Mouse (Mus musculus) ES-E14 (cell line): ENCODE measurements around the gene Afg3l1. TPM values are rescaled to one million over a fixed set of nuclear protein-coding genes. Genes with fewer than 3 reads are reported as not detected.

Source experiments
- DNase-seq: peaks from one replicate; pipeline ENCODE4 v3.0.0-alpha.2; 2013; ENCODE audit warnings: low read depth, low spot score
- H3K27ac ChIP-seq: 2 replicates; pipeline ENCODE4 v1.5.1; 2012; ENCODE audit warnings: low read depth, mild to moderate bottlenecking, low read length, moderate library complexity, mixed read lengths; ENCODE audit not compliant: poor library complexity, insufficient read depth, severe bottlenecking
- H3K36me3 ChIP-seq: 2 replicates; pipeline ENCODE4 v1.6.1; 2012; ENCODE audit warnings: mild to moderate bottlenecking, low read length, moderate library complexity, mixed read lengths; ENCODE audit not compliant: control insufficient read depth, poor library complexity, insufficient read depth, severe bottlenecking
- H3K4me1 ChIP-seq, 2 experiments: fragments of 150-350 bp in 1 of 2; sonication (generic) in 1 of 2; 2 replicates each; pipeline ENCODE4 v1.6.1; 2012; ENCODE audit warnings: low read length in 2 of 2, mild to moderate bottlenecking in 1 of 2, mixed read lengths in 1 of 2; ENCODE audit not compliant: control insufficient read depth in 2 of 2, insufficient read depth in 2 of 2, poor library complexity in 1 of 2
- H3K4me3 ChIP-seq, 2 experiments: fragments of 150-350 bp in 1 of 2; sonication (generic) in 1 of 2; 2 replicates each; pipeline ENCODE4 v1.5.1; 2012; ENCODE audit warnings: low read length in 2 of 2, low read depth in 1 of 2, mild to moderate bottlenecking in 1 of 2, mixed read lengths in 1 of 2; ENCODE audit not compliant: insufficient read depth in 1 of 2, poor library complexity in 1 of 2, severe bottlenecking in 1 of 2
- H3K9ac ChIP-seq: 2 replicates; pipeline ENCODE4 v1.6.1; 2012; ENCODE audit warnings: low read depth, mild to moderate bottlenecking, low read length, mixed read lengths; ENCODE audit not compliant: poor library complexity, insufficient read depth, severe bottlenecking
- H3K9me3 ChIP-seq: fragments of 150-350 bp; sonication (generic); 2 replicates; pipeline ENCODE4 v1.6.1; 2012; ENCODE audit warnings: low read depth, mild to moderate bottlenecking, low read length; ENCODE audit not compliant: control insufficient read depth, insufficient read depth
- CHD2 ChIP-seq: IDR thresholded peaks from 2 replicates; pipeline ENCODE4 v1.6.1; 2014; ENCODE audit warnings: mild to moderate bottlenecking, low read depth, low read length, inconsistent platforms
- HCFC1 ChIP-seq: IDR thresholded peaks from 2 replicates; pipeline ENCODE4 v1.6.1; 2012; ENCODE audit warnings: low read length, inconsistent platforms, borderline replicate concordance; ENCODE audit not compliant: insufficient read depth
- MAFK ChIP-seq: IDR thresholded peaks from 2 replicates; pipeline ENCODE4 v1.6.1; 2014; ENCODE audit warnings: mild to moderate bottlenecking, low read depth, low read length, inconsistent platforms; ENCODE audit not compliant: insufficient read depth
- ZC3H11A ChIP-seq: IDR thresholded peaks from 2 replicates; pipeline ENCODE4 v1.6.1; 2012; ENCODE audit warnings: low read depth, mild to moderate bottlenecking, inconsistent platforms, low read length, borderline replicate concordance
- ZNF384 ChIP-seq: IDR thresholded peaks from 2 replicates; pipeline ENCODE4 v1.6.1; 2012; ENCODE audit warnings: low read depth, low read length, inconsistent platforms
- in situ Hi-C, 2 experiments: fragments of 600-800 bp; cut with MboI; formaldehyde crosslinking; loops; one replicate each; pipeline ENCODE4 v1.15.1; 2025; ENCODE audit warnings: low sequenced_read_pairs in 2 of 2, inconsistent platforms in 1 of 2; ENCODE audit not compliant: unreplicated experiment in 2 of 2
- total RNA-seq: library from RNA; depleted of rRNA; stranded (reverse); fragments of 300-350 nt; gene quantifications from 2 replicates; pipeline ENCODE4 v1.2.3, GENCODE M21; 2012

The Afg3l1 gene
- total RNA-seq, 1 experiment = 80.0 TPM

- in situ Hi-C loops = no loop called here
- Histone ChIP-seq H3K4me3 (no peak overlapping the region), H3K36me3 (peaks cover 54% of the 10 kb centered on the region), H3K9ac (no peak overlapping the region), H3K27ac (no peak overlapping the region), H3K9me3 (no peaks in the 10 kb centered on the region), H3K4me1 (peaks cover 0 to 2% of the 10 kb centered on the region in 2 experiments; a peak in 2 of 4 replicates)
- DNase-seq = no peak
- TF ChIP-seq MAFK (no peak), CHD2 (no peak), HCFC1 (no peak), ZC3H11A (no peak), ZNF384 (no peak)
Observed at GRCm38 (mm10) chr8:123492898-123493297, 15.2 kb downstream of the Afg3l1 start.

GRCm38 (mm10) chr8:123497699-123498098, 20.0 kb downstream of the Afg3l1 start:
- no peak for DNase-seq
- Histone ChIP-seq H3K27ac (no peak overlapping the region), H3K9ac (no peak overlapping the region), H3K4me3 (no peak overlapping the region), H3K4me1 (peaks cover 0 to 2% of the 10 kb centered on the region in 2 experiments; a peak in 2 of 4 replicates), H3K36me3 (peaks cover 56% of the 10 kb centered on the region), H3K9me3 (no peaks in the 10 kb centered on the region)
- TF ChIP-seq ZNF384 (no peak), MAFK (no peak), HCFC1 (no peak), ZC3H11A (no peak), CHD2 (no peak)
- in situ Hi-C loops = no loop called here

- DNase-seq = no peak
- Histone ChIP-seq H3K9ac (no peak overlapping the region), H3K27ac (no peak overlapping the region), H3K9me3 (no peaks in the 10 kb centered on the region), H3K4me1 (peaks cover 0 to 2% of the 10 kb centered on the region in 2 experiments; a peak in 2 of 4 replicates), H3K4me3 (no peak overlapping the region), H3K36me3 (peaks cover 53% of the 10 kb centered on the region)
- TF ChIP-seq HCFC1 (no peak), CHD2 (no peak), ZNF384 (no peak)
- in situ Hi-C loops = no loop called here
Observed at GRCm38 (mm10) chr8:123498963-123499362, 21.3 kb downstream of the Afg3l1 start.

- H3K9me3 ChIP-seq = no peaks in the 10 kb centered on the region
- in situ Hi-C loops = no loop called here
- H3K36me3 ChIP-seq = peaks cover 51% of the 10 kb centered on the region
- H3K9ac ChIP-seq = no peak overlapping the region
- TF ChIP-seq ZNF384 (no peak), CHD2 (no peak), HCFC1 (no peak), ZC3H11A (no peak), MAFK (no peak)
- no peak overlapping the region for H3K4me3 ChIP-seq
- H3K27ac ChIP-seq = no peak overlapping the region
- H3K4me1 ChIP-seq = peaks cover 0 to 5% of the 10 kb centered on the region in 2 experiments; a peak in 2 of 4 replicates
- no peak for DNase-seq
Observed at GRCm38 (mm10) chr8:123499556-123499955, 21.9 kb downstream of the Afg3l1 start.

GRCm38 (mm10) chr8:123502192-123502591, 24.5 kb downstream of the Afg3l1 start:
- Histone ChIP-seq H3K36me3 (peaks cover 46% of the 10 kb centered on the region), H3K4me1 (peaks cover 0 to 5% of the 10 kb centered on the region in 2 experiments; a peak in 2 of 4 replicates), H3K9ac (no peak overlapping the region), H3K4me3 (no peak overlapping the region), H3K9me3 (no peaks in the 10 kb centered on the region), H3K27ac (no peak overlapping the region)
- no peak for DNase-seq
- in situ Hi-C loops = no loop called here
- TF ChIP-seq CHD2 (no peak), ZC3H11A (no peak), MAFK (no peak), HCFC1 (no peak), ZNF384 (no peak)
